Mouse (Mus musculus) forebrain, embryonic 13.5 days (tissue): ENCODE data around the gene Krtap11-1. TPM values are rescaled to one million over a fixed set of nuclear protein-coding genes. Genes with fewer than 3 reads are reported as not detected.

Experiments
- ATAC-seq: fragments of 200-750 bp; cut with Nextera tagmentation; 2 replicates; pipeline ENCODE4 v1.8.0; 2017
- H3K27ac ChIP-seq: fragments of 300-500 bp; sonication (generic); 2 replicates; pipeline ENCODE4 v1.5.1; 2015; ENCODE audit warnings: inconsistent platforms, mild to moderate bottlenecking, moderate library complexity
- H3K27me3 ChIP-seq: fragments of 300-500 bp; sonication (generic); 2 replicates; pipeline ENCODE4 v1.6.1; 2015; ENCODE audit warnings: mild to moderate bottlenecking, inconsistent platforms
- H3K36me3 ChIP-seq: fragments of 300-500 bp; sonication (generic); 2 replicates; pipeline ENCODE4 v1.6.1; 2015; ENCODE audit warnings: mild to moderate bottlenecking, inconsistent platforms; ENCODE audit not compliant: poor library complexity, severe bottlenecking
- H3K4me1 ChIP-seq: fragments of 300-500 bp; sonication (generic); 2 replicates; pipeline ENCODE4 v1.6.1; 2015; ENCODE audit warnings: inconsistent platforms
- H3K4me2 ChIP-seq: fragments of 300-500 bp; sonication (generic); 2 replicates; pipeline ENCODE4 v1.6.1; 2015; ENCODE audit warnings: inconsistent platforms, mild to moderate bottlenecking, moderate library complexity
- H3K4me3 ChIP-seq: fragments of 300-500 bp; sonication (generic); 2 replicates; pipeline ENCODE4 v1.5.1; 2015; ENCODE audit warnings: mild to moderate bottlenecking, inconsistent platforms
- H3K9ac ChIP-seq: fragments of 300-500 bp; sonication (generic); 2 replicates; pipeline ENCODE4 v1.6.1; 2015; ENCODE audit warnings: mild to moderate bottlenecking, inconsistent platforms
- H3K9me3 ChIP-seq: fragments of 300-500 bp; sonication (generic); replicated peaks from 2 replicates; pipeline ENCODE4 v1.6.1; 2016; ENCODE audit warnings: inconsistent platforms
- WGBS: fragments of 180-500 bp; shearing (Covaris S2); methylation state at CpG from one replicate; pipeline ENCODE4 v1.1.7; 2015; 5-methylcytosine and 5-hydroxymethylcytosine counted together
- polyA plus RNA-seq: library from polyadenylated mRNA; unstranded; fragments of >200 nt; fragmentation: Nextera tagmentation; extraction: Ambion mirVana; gene quantifications from 2 replicates; pipeline ENCODE4 v1.2.1, GENCODE M21; 2015

The Krtap11-1 gene
- not detected in 2 replicates for polyA plus RNA-seq

- Histone ChIP-seq H3K9ac (no peak within 1 kb of the TSS), H3K4me1 (no peaks in the 10 kb centered on the region; the same call in 1 of the 2 replicates), H3K27me3 (no peaks in the 10 kb centered on the region), H3K36me3 (no peaks in the 10 kb centered on the region), H3K4me2 (no peak within 1 kb of the TSS), H3K9me3 (no peaks in the 10 kb centered on the region), H3K4me3 (no peak within 1 kb of the TSS), H3K27ac (no peak within 1 kb of the TSS)
- 95% methylated on average over 5 of the region's 5 CpGs for WGBS
- no peak for ATAC-seq
These were observed at the start of gene Krtap11-1 for GRCm38 (mm10) chr16:89571083-89571482. TSS of gene Krtap11-1 (minus strand) at chr16:89571183.

GRCm38 (mm10) chr16:89618190-89618589 lies 47.2 kb upstream of the Krtap11-1 start:
- H3K4me2 ChIP-seq, result no peak overlapping the region
- no peaks in the 10 kb centered on the region for H3K27me3 ChIP-seq
- WGBS, result 91% methylated on average over 7 of the region's 7 CpGs
- no peaks in the 10 kb centered on the region for H3K4me1 ChIP-seq
- no peaks in the 10 kb centered on the region for H3K9me3 ChIP-seq
- no peaks in the 10 kb centered on the region for H3K36me3 ChIP-seq
- no peak overlapping the region for H3K4me3 ChIP-seq
- H3K9ac ChIP-seq, result no peak overlapping the region
- H3K27ac ChIP-seq, result no peak overlapping the region
- ATAC-seq, result no peak

- WGBS, result 85% methylated on average over 3 of the region's 3 CpGs
- no peak for ATAC-seq
- Histone ChIP-seq H3K27ac (no peak overlapping the region), H3K27me3 (no peaks in the 10 kb centered on the region), H3K36me3 (no peaks in the 10 kb centered on the region), H3K4me1 (no peaks in the 10 kb centered on the region), H3K4me3 (no peak overlapping the region), H3K9ac (no peak overlapping the region), H3K4me2 (no peak overlapping the region), H3K9me3 (no peaks in the 10 kb centered on the region)
These were observed 46.3 kb upstream of the Krtap11-1 start for GRCm38 (mm10) chr16:89617251-89617650.

- 79% methylated on average over 12 of the region's 12 CpGs for WGBS
- H3K4me3 ChIP-seq, result no peak overlapping the region
- H3K9me3 ChIP-seq, result no peaks in the 10 kb centered on the region
- H3K4me1 ChIP-seq, result no peaks in the 10 kb centered on the region
- no peak overlapping the region for H3K27ac ChIP-seq
- no peak for ATAC-seq
- no peaks in the 10 kb centered on the region for H3K27me3 ChIP-seq
- H3K4me2 ChIP-seq, result no peak overlapping the region
- no peak overlapping the region for H3K9ac ChIP-seq
- no peaks in the 10 kb centered on the region for H3K36me3 ChIP-seq
These were observed 42.7 kb upstream of the Krtap11-1 start for GRCm38 (mm10) chr16:89613726-89614125.

- H3K27me3 ChIP-seq, result no peaks in the 10 kb centered on the region
- no peak overlapping the region for H3K9ac ChIP-seq
- H3K27ac ChIP-seq, result no peak overlapping the region
- 80% methylated on average over 4 of the region's 4 CpGs for WGBS
- no peaks in the 10 kb centered on the region for H3K9me3 ChIP-seq
- no peaks in the 10 kb centered on the region for H3K36me3 ChIP-seq
- H3K4me3 ChIP-seq, result no peak overlapping the region
- ATAC-seq, result no peak
- H3K4me1 ChIP-seq, result no peaks in the 10 kb centered on the region
- H3K4me2 ChIP-seq, result no peak overlapping the region
These were observed 37.8 kb upstream of the Krtap11-1 start for GRCm38 (mm10) chr16:89608791-89609185.

GRCm38 (mm10) chr16:89608161-89608790 lies 37.3 kb upstream of the Krtap11-1 start:
- 91% methylated on average over 12 of the region's 12 CpGs for WGBS
- H3K36me3 ChIP-seq, result no peaks in the 10 kb centered on the region
- no peak overlapping the region for H3K4me2 ChIP-seq
- no peak overlapping the region for H3K9ac ChIP-seq
- no peak overlapping the region for H3K27ac ChIP-seq
- H3K4me1 ChIP-seq, result no peaks in the 10 kb centered on the region
- no peaks in the 10 kb centered on the region for H3K27me3 ChIP-seq
- H3K9me3 ChIP-seq, result no peaks in the 10 kb centered on the region
- H3K4me3 ChIP-seq, result no peak overlapping the region
- ATAC-seq, result no peak

- Histone ChIP-seq H3K4me1 (no peaks in the 10 kb centered on the region), H3K4me2 (no peak overlapping the region), H3K9ac (no peak overlapping the region), H3K4me3 (no peak overlapping the region), H3K27me3 (no peaks in the 10 kb centered on the region), H3K27ac (no peak overlapping the region), H3K9me3 (no peaks in the 10 kb centered on the region), H3K36me3 (no peaks in the 10 kb centered on the region)
- 90% methylated on average over 3 of the region's 3 CpGs for WGBS
- no peak for ATAC-seq
These were observed 36.0 kb upstream of the Krtap11-1 start for GRCm38 (mm10) chr16:89606951-89607350.

GRCm38 (mm10) chr16:89587209-89587608 lies 16.2 kb upstream of the Krtap11-1 start:
- 75% methylated on average over 3 of the region's 3 CpGs for WGBS
- no peak for ATAC-seq
- H3K4me1 ChIP-seq, result peaks cover 4% of the 10 kb centered on the region; the same call in 1 of the 2 replicates
- H3K27ac ChIP-seq, result no peak overlapping the region
- no peak overlapping the region for H3K4me2 ChIP-seq
- H3K36me3 ChIP-seq, result no peaks in the 10 kb centered on the region
- no peaks in the 10 kb centered on the region for H3K27me3 ChIP-seq
- H3K4me3 ChIP-seq, result no peak overlapping the region
- 0 out of 2 replicates have a peak, but pooled peaks cover 6% of the 10 kb centered on the region for H3K9me3 ChIP-seq
- no peak overlapping the region for H3K9ac ChIP-seq

GRCm38 (mm10) chr16:89585604-89586508 lies 14.9 kb upstream of the Krtap11-1 start:
- no peak overlapping the region for H3K4me2 ChIP-seq
- H3K36me3 ChIP-seq, result no peaks in the 10 kb centered on the region
- no peak overlapping the region for H3K4me3 ChIP-seq
- peaks cover 4% of the 10 kb centered on the region; the same call in 1 of the 2 replicates for H3K4me1 ChIP-seq
- H3K9ac ChIP-seq, result no peak overlapping the region
- no peak for ATAC-seq
- 80% methylated on average over 9 of the region's 9 CpGs for WGBS
- no peaks in the 10 kb centered on the region for H3K27me3 ChIP-seq
- H3K9me3 ChIP-seq, result no peaks in the 10 kb centered on the region
- no peak overlapping the region for H3K27ac ChIP-seq

GRCm38 (mm10) chr16:89581658-89582057 lies 10.7 kb upstream of the Krtap11-1 start:
- Histone ChIP-seq H3K9ac (no peak overlapping the region), H3K27ac (no peak overlapping the region), H3K36me3 (no peaks in the 10 kb centered on the region), H3K9me3 (no peaks in the 10 kb centered on the region), H3K4me1 (peaks cover 4% of the 10 kb centered on the region; the same call in 1 of the 2 replicates), H3K27me3 (no peaks in the 10 kb centered on the region), H3K4me2 (no peak overlapping the region), H3K4me3 (no peak overlapping the region)
- WGBS, result 89% methylated on average over 2 of the region's 2 CpGs
- ATAC-seq, result no peak

GRCm38 (mm10) chr16:89570516-89570915 lies 467 bp downstream of the Krtap11-1 start:
- no peaks in the 10 kb centered on the region for H3K36me3 ChIP-seq
- no peak overlapping the region for H3K27ac ChIP-seq
- no peaks in the 10 kb centered on the region for H3K27me3 ChIP-seq
- H3K4me1 ChIP-seq, result no peaks in the 10 kb centered on the region; the same call in 1 of the 2 replicates
- no peak overlapping the region for H3K9ac ChIP-seq
- 89% methylated on average over 9 of the region's 9 CpGs for WGBS
- no peak overlapping the region for H3K4me3 ChIP-seq
- no peak for ATAC-seq
- no peak overlapping the region for H3K4me2 ChIP-seq
- H3K9me3 ChIP-seq, result no peaks in the 10 kb centered on the region

- 67% methylated on average over 6 of the region's 6 CpGs for WGBS
- Histone ChIP-seq H3K9me3 (no peaks in the 10 kb centered on the region), H3K4me1 (no peaks in the 10 kb centered on the region; the same call in 1 of the 2 replicates), H3K27ac (no peak overlapping the region; the same call in 1 of the 2 replicates), H3K36me3 (no peaks in the 10 kb centered on the region), H3K9ac (no peak overlapping the region), H3K4me2 (no peak overlapping the region), H3K4me3 (no peak overlapping the region), H3K27me3 (no peaks in the 10 kb centered on the region)
- ATAC-seq, result peak; percentile 73
These were observed 1.8 kb downstream of the Krtap11-1 start for GRCm38 (mm10) chr16:89569136-89569535.
